Mouse (Mus musculus) layer of hippocampus, postnatal 25 days (tissue): ENCODE results near the gene Slc25a19. TPM values are rescaled to one million over a fixed set of nuclear protein-coding genes. Genes with fewer than 3 reads are reported as not detected.

Source experiments
- DNase-seq, 2 experiments: peaks; one replicate each; pipeline ENCODE4 v3.0.0; 2022; ENCODE audit warnings: mixed read lengths in 2 of 2, low spot score in 1 of 2; ENCODE audit errors: extremely low spot score in 1 of 2
- total RNA-seq, 2 experiments: library from RNA; stranded (reverse); gene quantifications; 2 replicates each; pipeline ENCODE4 v1.2.3; 2021

Gene Slc25a19
- total RNA-seq, 2 experiments from 2014 or later = 56.2 to 61.6 TPM

DNA sequence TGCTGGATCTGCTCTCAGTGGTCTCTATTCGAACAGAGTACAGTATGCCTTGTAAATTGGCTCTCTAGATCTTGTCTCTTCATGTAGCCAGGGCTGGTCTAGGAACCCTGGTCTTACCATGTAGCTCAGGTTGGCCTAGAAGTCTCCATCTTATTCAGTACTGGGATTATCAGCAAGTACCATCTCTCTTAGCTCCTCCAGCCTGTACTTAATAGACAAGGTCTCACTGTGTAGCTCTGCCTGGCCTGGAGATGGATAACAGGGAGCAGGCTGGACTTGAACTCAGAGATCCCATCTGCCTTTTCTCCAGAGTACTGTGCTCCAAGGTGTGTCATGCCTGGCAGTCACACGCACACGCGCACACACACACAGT lies 13.6 kb upstream of the Slc25a19 start:
- DNase-seq = no peak

DNA sequence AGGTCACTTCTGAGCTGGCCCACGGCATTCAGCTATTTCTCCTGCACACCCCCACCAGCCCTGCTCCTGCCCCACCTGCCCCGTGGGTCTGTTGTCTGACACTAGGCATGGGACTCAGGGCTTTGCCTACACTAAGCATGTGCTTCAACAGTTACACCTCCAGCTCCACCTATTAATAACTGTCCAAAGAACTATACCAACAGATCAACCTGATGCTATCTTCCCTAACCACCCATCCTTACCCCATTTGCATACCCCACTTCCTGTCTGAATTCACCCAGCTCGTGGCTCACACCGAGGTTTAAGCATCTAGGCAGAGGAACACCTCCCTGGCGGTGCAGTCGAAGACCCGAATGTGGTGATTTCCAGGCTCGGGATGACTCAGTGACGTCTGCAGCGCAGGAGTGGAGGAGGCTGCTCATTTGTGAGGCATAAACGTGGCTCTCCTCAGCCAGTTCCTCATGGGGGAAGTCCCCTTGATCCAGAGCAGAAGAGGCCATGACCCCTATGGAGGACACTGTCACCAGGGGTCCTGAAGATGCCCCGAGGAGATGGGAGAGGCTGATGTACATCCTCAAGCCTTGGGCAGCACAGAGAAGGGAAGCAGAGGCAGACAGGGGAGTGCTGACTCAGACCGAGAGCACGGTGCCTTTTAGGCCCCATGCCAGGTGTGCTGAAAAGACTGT lies 13.0 kb upstream of the Slc25a19 start:
- no peak for DNase-seq

DNA sequence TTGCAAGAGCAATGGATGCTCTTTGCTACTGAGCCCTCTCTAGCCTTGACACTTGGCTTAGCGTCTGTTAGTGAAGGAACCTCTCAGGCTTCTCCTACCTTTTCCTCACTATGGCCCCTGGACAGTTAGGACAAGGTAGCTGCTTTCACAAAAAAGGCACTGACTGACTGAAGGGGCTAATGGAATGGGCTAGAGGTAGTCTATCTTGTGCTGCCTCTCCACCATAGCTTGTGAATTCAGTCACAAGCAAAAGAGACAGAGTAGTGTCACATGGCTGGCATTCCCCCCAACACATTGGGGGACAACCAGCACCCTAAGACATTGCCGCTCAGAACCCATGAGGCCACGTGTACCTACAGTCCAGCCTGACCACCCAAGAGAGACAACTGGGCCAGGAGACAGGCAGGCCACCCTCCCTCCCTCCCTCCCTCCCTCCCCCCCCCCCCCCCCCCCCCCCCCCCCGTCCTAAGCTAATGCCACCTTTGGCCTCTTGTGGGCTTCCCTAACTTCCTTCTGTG lies 12.3 kb upstream of the Slc25a19 start:
- no peak for DNase-seq

DNA sequence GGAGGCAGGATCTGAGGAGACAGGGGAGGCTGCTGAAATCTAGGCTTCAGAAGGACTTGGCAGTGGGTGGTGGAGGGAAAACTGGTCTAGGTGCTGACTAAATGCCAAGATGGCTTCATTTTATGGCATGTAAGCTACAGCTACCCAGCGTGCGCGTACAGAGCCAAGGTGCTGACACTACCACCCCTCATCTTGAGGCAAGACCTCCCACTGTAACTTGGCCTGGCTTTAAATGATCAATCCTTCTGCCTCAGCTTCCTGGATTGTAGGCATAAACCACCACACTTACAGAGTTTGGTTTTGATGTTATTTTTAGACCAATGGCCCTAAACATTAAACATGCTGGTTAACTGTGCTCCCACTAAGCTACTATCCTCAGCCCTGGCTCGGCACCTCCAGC lies 11.4 kb upstream of the Slc25a19 start:
- DNase-seq = no peak

DNA sequence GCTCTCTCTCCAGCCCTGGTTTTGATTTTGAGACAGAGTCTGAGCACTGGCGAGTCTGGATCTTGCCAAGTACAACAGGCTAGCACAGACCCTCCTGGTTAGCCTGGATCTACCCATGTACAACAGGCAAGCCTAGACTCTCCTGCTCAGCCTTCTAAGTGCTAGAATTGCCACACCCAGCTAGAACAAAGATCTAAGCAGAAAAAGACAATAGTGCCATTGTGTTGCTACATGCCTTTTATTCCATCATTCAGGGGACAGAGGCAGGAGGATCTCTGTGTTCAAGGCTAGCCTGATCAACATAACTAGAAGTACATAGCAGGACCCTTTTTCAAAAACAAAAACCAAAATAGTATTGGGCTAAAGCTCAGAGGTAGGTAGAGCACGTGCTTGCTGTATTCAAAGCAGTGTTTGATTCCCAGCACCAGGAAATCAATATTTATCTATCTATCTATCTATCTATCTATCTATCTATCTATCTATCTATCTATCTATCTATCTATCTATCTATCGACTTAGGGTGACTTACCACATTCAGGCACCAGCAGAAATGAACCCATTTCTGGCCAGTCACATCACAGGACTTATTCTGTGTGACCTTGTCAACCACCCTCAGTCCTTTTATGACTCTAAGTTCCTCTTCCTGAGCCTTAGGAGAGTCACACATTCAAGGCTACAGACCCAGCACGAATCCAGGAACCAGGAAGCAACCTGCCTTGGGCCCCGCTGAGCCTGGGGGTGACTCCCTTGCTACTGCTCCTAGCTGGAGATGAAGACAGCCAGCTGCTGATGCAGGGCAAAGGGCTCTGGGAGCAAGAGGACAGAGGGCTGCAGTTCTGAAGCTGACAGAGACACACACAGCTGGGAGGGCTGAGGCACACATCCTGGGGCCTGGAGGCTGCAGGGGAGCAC lies 10.7 kb upstream of the Slc25a19 start:
- no peak for DNase-seq

DNA sequence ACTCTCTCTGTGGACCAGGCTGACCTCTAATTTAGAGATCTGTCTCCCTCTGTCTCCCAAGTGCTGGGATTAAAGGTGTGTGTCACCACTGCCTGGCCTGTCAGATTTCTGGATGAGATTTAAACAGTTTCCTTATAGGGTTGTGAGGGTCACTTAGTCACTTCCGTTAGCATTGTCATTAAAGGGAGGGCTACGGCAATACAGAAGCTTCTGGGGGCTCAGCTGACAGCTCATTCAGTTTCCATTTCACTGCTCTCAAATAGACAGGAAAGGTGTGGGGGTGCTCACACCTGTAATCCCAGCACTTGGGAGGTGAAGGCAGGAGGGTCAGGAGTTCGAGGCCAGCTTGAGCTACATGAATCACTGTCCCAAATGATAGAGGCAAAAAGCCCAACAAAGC lies 8.9 kb upstream of the Slc25a19 start:
- no peak for DNase-seq

DNA sequence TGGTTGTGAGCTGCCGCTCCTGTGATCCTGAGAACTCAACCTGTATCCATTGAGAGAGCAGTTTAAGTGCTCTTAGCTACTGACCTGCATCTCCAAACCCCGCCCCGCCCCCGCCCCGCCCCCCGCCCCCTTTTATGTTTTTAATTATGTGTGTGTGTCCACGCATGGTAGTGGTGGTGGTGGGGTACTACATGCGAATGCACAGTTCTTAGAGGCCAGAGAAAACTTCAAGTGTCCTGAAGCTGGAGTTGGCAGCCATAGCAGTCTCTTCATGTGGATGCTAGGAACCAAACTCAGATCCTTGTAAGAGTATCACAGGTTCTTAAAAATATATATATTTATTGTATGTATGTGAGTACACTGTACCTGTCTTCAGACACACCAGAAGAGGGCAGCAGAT lies 7.4 kb upstream of the Slc25a19 start:
- no peak for DNase-seq

DNA sequence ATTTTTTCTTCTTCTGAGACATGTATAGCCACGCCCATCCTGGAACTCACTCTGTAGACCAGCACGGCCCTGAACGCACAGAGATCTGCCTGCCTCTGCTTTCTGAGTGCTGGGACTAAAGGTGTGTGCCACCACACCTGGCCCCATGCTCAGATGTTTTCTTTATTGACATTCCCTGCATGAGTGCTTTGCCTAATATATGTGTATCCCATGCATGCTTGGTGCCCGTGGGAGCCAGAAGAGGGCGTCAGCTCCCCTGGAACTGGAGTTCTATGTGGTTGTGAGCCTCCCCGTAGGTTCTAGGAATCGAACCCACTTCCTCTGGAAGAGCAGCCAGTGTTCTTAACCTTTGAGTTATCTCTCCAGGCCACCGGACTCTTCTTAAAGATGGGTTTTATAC lies 6.9 kb upstream of the Slc25a19 start:
- DNase-seq = no peak

DNA sequence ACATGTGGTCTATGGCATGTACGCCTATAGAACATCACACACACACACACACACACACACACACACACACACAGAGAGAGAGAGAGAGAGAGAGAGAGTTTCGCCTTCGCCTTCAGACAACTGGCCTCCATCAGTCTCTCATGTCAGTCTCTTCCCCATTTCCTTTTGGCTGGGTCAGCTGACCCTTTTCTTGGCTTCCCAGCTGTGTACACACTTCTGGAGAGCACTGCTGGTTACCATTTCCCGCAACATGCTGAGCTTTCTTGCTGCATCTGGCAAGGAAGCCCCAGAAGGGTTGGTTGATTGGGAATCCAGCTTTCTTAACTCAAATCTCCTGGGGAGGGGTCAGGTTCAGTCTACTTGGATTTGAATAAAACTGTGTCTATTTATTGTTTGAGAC lies 6.0 kb upstream of the Slc25a19 start:
- no peak for DNase-seq

DNA sequence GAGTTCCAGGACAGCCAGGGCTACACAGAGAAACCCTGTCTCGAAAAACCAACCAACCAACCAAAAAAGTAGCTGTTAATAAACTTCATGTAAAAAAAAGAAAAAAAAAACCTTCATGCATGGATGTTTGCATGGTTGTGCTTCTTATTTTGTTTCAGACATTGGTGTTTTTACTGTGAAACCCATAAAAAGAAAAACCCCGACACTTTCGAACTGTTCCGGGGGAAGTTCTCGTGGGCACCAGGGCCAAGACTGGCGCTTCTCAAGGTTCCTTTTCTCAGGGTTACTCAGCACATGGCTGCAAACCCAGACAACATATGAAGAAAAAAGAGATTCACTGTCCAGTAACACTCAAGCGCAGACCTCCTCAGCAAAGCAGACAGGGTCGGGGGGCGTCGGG lies 4.8 kb upstream of the Slc25a19 start:
- no peak for DNase-seq

DNA sequence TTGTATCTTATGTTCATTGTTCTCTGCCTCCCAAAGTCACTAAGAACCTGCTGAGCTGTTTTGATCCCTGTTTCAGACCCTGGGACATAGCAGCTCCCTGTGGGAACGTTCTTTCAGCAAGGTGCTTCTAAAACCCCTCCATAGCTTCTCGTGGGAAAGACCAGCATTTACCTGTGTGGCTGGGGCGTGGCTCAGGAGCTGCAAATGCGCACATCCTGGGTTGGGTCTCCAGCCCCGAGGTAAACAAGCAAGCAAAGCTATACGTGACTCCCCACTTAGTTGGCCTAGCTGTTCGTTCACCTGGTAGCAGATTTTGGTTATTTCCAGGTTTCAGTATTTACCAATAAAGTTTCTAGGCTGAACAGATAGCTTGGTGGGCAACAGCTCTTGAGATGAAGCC lies 4.2 kb upstream of the Slc25a19 start:
- no peak for DNase-seq

DNA sequence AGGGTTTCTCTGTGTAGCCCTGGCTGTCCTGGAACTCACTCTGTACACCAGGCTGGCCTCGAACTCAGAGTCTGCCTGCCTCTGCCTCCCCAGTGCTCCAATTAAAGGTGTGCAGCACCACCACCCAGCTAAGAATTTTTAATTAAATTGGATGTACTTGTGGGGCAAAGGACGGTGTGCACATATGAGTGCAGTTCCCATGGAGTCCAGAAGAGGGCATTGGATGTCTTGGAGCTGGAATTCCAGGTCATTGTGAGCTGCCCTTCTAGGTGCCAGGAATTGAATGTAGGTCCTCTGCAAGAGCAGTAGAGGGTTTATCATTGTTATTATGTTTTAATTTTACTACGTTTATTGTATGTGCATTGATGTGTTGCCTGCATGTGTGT lies 3.4 kb upstream of the Slc25a19 start:
- DNase-seq = no peak

DNA sequence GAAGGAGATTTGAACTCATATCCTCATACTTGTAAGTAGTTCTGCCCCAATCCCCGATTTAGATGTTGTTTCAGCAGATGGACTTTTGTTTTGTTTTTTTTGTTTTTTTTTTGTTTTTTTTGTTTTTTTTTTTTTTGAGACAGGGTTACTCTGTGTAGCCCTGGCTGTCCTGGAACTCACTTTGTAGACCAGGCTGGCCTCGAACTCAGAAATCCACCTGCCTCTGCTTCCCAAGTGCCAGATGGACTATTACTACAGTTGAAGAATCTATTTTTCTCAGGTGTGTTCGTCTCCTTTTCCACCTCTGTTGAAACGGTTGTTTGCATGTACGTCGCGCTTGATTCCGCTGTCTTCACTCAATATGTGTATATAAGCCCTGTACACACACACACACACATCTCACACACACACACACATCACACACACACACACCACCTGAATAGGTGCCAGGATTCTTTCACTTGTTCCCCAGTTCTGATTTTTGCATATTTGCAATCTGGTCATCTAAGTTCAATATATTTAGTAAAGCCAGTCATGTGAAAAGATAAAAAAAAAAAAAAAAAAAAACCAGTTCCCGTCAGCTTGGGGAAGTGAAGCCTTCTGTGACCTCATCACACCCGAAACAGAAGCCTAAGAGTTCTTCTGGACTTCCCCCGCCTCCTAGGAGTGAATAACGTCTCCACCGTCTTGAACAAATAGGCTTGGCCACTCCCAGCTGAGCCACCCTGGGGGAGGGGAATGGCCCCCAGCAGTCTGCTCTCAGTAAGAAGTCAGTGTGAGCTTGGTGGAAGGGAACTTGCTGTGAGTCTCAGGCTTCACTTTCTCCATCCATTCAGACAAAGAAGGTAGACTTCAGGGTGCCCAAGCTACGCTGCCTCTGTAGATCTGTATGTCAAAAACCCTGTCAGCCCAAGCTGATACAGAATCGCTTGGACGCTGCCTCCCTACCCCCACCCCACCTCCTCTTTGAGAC lies 2.7 kb upstream of the Slc25a19 start:
- DNase-seq = no peak

DNA sequence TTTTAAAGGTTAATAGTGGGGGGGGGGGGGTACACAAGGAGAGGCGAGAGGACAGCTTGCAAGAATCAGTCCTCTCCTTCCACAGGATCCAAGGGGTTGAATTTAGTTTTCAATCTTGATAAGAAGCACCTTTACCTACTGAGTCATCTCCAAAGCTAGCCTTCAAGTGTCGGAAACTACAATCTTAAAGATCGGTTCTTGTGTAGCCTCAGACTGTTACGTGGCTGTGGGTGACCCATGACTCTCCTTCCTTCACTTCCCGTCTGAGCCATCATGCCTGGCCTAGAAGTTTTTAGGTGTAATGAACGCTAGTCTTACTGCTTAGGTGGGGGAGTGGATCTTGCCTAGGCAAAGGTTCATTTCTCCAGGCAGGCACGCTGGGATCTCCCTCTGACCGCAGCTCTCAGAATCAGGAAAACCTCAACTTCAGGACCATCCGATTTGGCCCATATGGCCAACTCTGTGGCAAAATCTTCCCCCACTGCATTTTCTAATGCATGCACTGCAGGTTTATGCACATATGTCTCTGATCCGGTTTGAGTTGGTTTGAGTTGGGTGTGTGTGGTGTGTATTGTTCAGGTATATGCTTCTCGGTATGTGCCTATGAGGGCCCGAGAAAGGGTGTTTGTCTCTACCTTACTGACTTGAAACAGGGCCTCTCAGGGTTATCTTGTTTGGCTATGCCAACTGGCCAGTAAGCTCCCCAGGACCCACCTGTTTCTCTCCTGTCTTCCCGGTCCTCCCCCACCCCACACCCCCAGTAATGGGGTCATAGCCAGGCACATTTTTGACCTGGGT lies 1.8 kb upstream of the Slc25a19 start:
- no peak for DNase-seq

DNA sequence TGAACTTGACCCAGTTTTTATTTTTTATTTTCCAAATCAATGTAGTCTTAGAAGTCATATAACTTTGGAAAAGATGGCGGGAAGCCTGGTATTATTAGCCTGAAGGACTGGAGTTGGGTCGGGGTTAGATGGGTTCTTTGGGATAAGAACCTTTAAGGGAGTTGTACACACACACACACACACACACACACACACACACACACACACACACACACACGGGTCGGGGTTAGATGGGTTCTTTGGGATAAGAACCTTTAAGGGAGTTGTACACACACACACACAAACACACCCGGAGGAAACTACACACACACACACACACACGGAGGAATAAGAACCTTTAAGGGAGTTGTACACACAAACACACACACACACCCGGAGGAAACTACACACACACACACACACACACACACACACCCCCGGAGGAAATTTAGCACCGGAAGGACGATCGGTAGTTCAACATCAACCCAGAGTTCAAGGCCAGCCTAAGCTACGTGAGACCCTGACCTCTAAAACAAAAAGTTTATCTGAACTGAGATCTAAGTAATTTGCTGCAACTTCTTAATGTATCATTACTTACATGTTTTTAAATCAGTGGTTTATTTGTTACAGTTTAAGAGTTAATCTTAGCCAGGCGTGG lies 488 bp upstream of the Slc25a19 start:
- DNase-seq = no peak

DNA sequence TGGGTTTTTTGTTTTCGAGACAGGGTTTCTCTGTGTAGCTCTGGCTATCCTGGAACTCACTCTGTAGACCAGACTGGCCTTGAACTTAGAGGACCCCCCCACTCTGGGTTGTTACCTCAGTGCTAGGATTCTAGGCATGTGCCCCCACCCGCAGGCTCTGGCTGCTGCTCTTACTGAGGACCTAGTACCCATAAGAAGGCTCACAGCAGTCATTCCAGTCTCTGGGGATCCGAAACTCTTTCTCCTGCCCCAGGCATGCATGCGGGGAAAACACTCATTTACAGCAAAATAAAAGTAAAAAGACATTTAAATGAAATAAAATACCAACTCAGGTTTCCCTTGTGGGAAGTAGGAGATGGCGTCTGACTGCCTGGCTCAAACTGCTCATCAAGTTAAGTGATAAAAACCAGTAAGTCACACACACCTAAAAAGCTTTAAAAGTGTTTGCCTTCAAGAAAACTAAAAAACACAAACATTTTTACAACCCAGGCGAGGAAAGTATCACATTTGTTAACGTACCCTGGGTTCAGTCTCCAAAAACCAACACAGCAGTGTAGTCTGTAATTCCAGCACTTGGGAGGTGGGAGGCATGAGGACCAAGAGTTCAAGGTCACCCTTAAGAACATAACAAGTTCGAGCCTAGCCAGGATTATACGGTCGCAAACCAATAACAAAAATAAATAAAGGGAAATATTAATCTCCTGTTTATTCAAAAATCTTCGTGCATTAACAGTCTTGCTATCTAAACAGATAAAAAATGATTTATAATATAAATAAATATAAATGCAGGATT lies 1.1 kb downstream of the Slc25a19 start:
- DNase-seq = no peak

DNA sequence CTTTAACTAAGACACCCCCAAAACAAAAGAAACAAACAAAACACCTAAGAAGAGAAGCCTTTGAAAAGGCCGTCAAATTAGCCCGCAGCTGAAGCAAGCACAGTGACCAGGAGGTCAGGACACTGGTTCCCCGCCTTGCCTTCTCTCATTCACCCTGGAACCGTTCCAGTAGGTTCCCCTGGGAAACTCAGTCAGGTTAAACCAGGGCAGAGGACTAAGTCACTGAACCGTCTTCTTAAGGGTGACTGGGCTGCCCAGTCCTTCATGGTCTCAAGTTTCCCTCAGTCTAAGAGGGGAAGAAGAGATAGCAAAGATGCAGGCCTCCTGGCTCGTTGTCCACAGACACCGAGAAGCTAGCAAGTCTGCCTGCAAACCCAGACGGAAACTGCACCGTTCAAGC lies 2.2 kb downstream of the Slc25a19 start:
- no peak for DNase-seq

DNA sequence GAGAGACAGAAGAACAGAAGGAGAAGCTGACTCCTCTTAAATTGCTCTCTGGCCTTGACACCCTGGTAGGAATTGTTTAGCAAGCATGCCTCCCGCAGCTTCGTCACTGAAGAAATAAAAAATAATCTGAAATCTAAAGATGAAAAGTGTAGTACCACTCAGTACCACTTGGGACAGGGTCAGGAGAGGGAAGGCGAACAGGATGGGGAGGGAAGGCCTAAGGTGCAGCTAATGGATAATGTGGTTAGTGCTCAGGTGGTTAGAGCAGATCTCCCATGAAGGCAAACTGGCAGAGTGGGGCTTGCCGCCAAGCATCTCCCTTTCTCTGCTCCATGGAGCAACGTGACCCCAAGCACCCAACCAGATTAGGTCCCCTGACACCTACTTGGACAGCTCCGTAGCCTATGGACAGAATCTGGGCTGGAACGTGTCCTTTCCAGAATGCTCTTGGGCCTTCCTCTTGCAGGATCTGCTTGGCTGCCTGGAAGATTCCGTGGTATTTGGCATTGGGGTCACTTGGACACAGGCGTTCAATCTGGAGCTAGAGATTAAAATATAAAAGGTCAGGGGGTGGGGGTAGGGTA lies 4.5 kb downstream of the Slc25a19 start:
- no peak for DNase-seq
